Mouse (Mus musculus): ENCODE data around the gene Slc16a7. TPM values are rescaled to one million over a fixed set of nuclear protein-coding genes. Genes with fewer than 3 reads are reported as not detected.

The Slc16a7 gene
- polyA plus RNA-seq, 1 experiment from 2014 or later: 7.4 TPM

DNA sequence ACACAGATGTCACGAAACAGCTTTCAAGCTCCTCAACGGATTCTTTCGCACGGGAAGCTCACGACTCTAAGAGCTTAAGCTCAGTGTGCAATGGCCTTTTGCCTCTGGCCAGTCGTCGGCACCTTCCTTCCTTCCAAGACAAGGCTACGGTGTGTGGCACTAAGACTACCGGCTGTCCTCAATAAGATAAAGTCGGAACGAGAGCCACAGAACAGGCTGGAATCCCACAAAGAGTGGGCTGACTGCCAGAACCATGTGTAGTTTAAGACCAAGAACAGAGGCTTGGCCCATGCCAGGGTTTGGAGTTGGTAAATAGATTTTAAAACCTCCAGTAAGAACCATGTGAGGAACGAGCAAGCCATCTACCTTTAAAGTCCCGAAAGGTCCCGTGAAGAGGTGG, 123.8 kb downstream of the Slc16a7 start:
- Histone ChIP-seq H3K9me3 (replicated peaks) (no peaks in the 10 kb centered on the region), H3K4me2 (no peak overlapping the region), H3K4me1 (no peaks in the 10 kb centered on the region), H3K27me3 (replicated peaks) (no peaks in the 10 kb centered on the region), H3K4me3 (no peak overlapping the region), H3K27ac (no peak overlapping the region), H3K9ac (no peak overlapping the region), H3K36me3 (no peaks in the 10 kb centered on the region)
- WGBS (ENCODE audit: insufficient replicate concordance): 74% methylated on average over 14 of the region's 14 CpGs
- no peak for ATAC-seq

DNA sequence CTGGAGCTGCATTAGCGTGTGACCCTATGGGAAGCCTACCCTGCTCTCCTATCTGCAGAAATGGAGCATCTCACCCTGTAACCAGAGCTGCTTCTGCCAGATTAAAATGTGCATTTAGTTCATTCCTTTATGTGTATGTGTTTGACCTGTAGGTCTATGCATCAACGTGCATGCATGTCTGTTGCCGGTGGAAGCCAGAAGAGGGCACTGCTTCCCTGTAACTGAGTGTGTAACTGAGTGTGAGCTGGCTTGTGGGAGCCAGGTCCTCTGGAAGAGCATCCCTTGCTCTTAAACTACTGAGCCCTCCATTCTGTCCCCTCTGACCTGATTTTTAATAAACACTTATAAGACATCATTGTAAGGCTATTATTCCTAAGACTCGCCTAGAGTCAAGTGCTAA, 124.3 kb downstream of the Slc16a7 start:
- 48% methylated on average over 4 of the region's 4 CpGs for WGBS (ENCODE audit: insufficient replicate concordance)
- no peaks in the 10 kb centered on the region for H3K36me3 ChIP-seq
- H3K4me1 ChIP-seq: no peaks in the 10 kb centered on the region
- no peak overlapping the region for H3K4me2 ChIP-seq
- H3K27ac ChIP-seq: no peak overlapping the region
- no peak overlapping the region for H3K9ac ChIP-seq
- H3K27me3 ChIP-seq (replicated peaks): no peaks in the 10 kb centered on the region
- no peaks in the 10 kb centered on the region for H3K9me3 ChIP-seq (replicated peaks)
- no peak for ATAC-seq
- no peak overlapping the region for H3K4me3 ChIP-seq

DNA sequence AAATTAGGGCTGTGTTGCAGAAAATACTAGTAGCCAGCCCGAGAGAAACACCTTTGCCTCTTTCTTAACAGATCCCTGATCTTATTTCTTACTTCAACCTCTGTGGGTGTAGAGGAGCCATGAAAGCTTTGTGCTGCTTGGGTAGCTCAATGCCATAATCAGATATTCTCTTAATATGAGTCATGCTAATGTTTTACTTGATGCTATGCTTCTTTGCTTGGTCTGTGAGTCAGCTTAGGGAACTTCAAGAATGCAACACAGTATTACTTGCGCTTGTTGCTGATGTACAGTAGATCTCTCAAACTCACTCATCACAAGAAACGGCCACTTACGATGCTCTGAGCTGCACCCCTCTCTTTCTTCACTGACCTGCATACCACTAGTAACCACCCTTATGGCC, 133.4 kb downstream of the Slc16a7 start:
- 73% methylated on average over 4 of the region's 4 CpGs for WGBS (ENCODE audit: insufficient replicate concordance)
- no peaks in the 10 kb centered on the region for H3K4me1 ChIP-seq
- H3K9me3 ChIP-seq (replicated peaks): no peaks in the 10 kb centered on the region
- no peak for ATAC-seq
- H3K27me3 ChIP-seq (replicated peaks): no peaks in the 10 kb centered on the region
- no peaks in the 10 kb centered on the region for H3K36me3 ChIP-seq
- no peak overlapping the region for H3K4me2 ChIP-seq
- H3K27ac ChIP-seq: no peak overlapping the region
- H3K9ac ChIP-seq: no peak overlapping the region
- no peak overlapping the region for H3K4me3 ChIP-seq

DNA sequence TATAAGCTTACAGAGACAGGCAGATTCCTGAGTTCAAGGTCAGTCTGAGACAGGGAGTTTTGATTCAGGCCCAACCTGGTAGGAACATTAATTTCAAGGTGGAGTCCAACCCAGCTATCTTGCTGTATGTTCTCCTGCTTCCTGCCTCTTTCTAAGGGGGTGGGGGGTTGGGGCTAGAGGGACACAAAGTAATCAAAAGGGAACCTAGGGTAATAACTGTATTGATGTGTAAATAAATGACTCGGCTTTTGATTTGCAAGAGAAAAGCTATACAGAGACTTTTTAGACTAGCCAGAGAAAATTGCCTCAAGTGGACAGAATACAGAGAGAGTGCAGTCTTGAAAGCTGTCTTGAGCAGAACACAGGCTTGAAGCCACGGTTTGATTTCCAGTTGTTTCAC, 174.7 kb downstream of the Slc16a7 start:
- Histone ChIP-seq H3K4me3 (no peak overlapping the region), H3K4me1 (no peaks in the 10 kb centered on the region), H3K9ac (no peak overlapping the region), H3K27ac (no peak overlapping the region), H3K9me3 (replicated peaks) (no peaks in the 10 kb centered on the region), H3K4me2 (no peak overlapping the region), H3K36me3 (no peaks in the 10 kb centered on the region), H3K27me3 (replicated peaks) (no peaks in the 10 kb centered on the region)
- WGBS (ENCODE audit: insufficient replicate concordance): 62% methylated on average over 2 of the region's 2 CpGs
- ATAC-seq: no peak

DNA sequence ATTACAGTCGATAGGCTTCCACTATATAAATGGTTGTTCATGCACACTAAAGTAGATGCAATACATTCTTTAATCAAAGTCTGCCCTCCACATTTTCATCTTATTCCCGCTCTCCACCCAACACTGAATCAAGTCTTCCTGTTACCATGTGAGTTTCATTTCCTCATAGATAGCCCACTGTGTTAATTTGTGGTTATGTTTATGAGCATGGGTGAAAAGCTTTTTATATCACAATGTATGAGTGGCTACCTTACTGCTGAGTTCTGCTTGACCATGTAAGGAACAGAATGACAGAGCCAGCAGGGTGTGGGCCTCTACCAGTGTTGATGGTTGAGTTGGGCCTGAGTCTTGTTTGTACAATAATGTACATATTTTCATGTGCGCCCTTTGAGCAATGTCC, 175.5 kb downstream of the Slc16a7 start:
- WGBS (ENCODE audit: insufficient replicate concordance): 71% methylated on average over 3 of the region's 3 CpGs
- Histone ChIP-seq H3K36me3 (no peaks in the 10 kb centered on the region), H3K27me3 (replicated peaks) (no peaks in the 10 kb centered on the region), H3K4me1 (no peaks in the 10 kb centered on the region), H3K9ac (no peak overlapping the region), H3K4me3 (no peak overlapping the region), H3K4me2 (no peak overlapping the region), H3K9me3 (replicated peaks) (no peaks in the 10 kb centered on the region), H3K27ac (no peak overlapping the region)
- ATAC-seq: no peak

DNA sequence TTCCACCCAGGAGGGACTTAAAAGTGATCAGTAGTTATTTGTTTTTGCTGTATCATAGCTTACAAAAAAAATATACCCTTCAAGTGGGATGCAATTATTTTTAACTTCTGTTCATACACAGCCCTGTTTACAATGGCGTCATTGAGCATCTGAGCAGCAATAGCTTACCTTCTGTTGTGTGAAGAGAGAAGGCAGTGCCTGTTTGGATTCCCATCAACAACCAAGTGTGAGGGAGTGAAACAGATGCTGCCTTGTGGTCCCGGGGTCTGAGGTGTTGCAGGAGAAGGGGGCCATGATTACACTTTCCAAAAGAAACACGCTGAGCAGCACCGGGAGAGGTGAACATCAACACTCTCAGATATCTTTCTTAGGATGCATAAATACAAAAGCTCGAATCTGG, 201.7 kb downstream of the Slc16a7 start:
- 52% methylated on average over 5 of the region's 5 CpGs for WGBS (ENCODE audit: insufficient replicate concordance)
- no peak for ATAC-seq
- H3K36me3 ChIP-seq: no peaks in the 10 kb centered on the region
- H3K27me3 ChIP-seq (replicated peaks): no peaks in the 10 kb centered on the region
- no peaks in the 10 kb centered on the region for H3K4me1 ChIP-seq
- no peak overlapping the region for H3K27ac ChIP-seq
- H3K4me2 ChIP-seq: no peak overlapping the region
- H3K9me3 ChIP-seq (replicated peaks): no peaks in the 10 kb centered on the region; the same call in 1 of the 2 replicates
- no peak overlapping the region for H3K4me3 ChIP-seq
- no peak overlapping the region for H3K9ac ChIP-seq

DNA sequence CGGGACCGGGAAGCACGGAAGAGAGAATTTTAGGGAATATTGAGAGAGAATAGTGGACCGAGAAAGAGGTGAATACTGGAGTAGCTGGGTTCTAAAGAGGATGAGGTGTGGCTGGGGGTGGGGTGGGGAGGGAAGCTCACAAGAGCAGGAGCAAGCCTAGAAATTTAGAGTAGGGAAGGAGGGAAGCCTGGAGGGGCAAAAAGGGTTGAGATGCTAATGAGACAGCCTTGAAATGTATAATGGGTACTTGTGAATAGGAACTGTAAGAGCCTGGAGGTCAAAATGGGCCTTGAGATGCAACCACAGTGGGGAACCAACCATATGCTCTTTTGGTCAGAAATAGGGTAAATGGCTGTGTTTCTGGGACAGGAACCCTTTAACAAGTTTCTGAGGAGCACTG, 203.9 kb downstream of the Slc16a7 start:
- no peak overlapping the region for H3K4me3 ChIP-seq
- H3K27me3 ChIP-seq (replicated peaks): no peaks in the 10 kb centered on the region
- no peak overlapping the region for H3K27ac ChIP-seq
- H3K9me3 ChIP-seq (replicated peaks): no peaks in the 10 kb centered on the region; the same call in 1 of the 2 replicates
- no peak overlapping the region for H3K4me2 ChIP-seq
- H3K9ac ChIP-seq: no peak overlapping the region
- no peak for ATAC-seq
- WGBS (ENCODE audit: insufficient replicate concordance): 85% methylated on average over 4 of the region's 4 CpGs
- no peaks in the 10 kb centered on the region for H3K36me3 ChIP-seq
- H3K4me1 ChIP-seq: no peaks in the 10 kb centered on the region

DNA sequence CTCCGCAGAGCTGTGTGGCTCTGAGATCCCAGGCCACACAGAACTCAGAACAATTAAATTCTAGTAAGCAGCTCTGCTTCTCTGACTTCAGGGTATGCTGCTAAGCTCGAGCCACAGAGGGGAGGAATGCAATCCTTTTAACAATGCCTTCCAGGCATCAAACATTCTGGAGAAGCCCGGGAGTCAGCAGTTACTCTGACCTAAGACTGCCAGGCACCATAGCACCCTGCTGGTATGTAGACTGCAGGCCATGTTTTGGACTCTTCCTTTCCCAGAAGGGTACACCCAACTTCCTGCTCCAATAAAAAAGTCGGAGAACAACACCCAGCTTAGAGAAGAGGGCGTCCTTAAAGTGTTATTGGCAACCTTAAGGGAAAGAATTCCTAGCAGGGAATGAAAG, 205.1 kb downstream of the Slc16a7 start:
- H3K4me2 ChIP-seq: no peak overlapping the region
- H3K27me3 ChIP-seq (replicated peaks): no peaks in the 10 kb centered on the region
- no peak overlapping the region for H3K4me3 ChIP-seq
- no peaks in the 10 kb centered on the region; the same call in 1 of the 2 replicates for H3K9me3 ChIP-seq (replicated peaks)
- H3K9ac ChIP-seq: no peak overlapping the region
- no peak overlapping the region for H3K27ac ChIP-seq
- 44% methylated on average over 5 of the region's 5 CpGs for WGBS (ENCODE audit: insufficient replicate concordance)
- ATAC-seq: no peak
- no peaks in the 10 kb centered on the region for H3K36me3 ChIP-seq
- no peaks in the 10 kb centered on the region for H3K4me1 ChIP-seq

DNA sequence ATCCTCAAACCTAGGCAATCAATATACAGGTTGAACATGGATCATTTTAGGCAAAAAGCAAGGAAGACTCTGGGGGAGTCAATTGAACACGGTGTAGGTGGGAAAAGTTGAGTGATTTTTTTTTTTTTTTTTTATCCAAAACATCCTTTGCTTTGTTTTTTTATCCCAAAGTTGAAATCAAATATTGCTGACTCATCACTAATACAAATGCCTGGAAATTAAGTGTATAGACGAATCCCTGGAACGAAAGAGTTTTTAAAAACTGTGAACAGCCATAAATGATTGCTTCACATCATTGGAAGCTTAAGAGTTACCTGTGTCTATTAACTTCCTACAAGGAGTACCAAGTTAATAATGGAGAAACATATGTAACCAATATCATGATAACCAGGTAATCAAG, 206.7 kb downstream of the Slc16a7 start:
- Histone ChIP-seq H3K4me1 (no peaks in the 10 kb centered on the region), H3K9me3 (replicated peaks) (no peaks in the 10 kb centered on the region; the same call in 1 of the 2 replicates), H3K4me2 (no peak overlapping the region), H3K4me3 (no peak overlapping the region), H3K27ac (no peak overlapping the region), H3K27me3 (replicated peaks) (no peaks in the 10 kb centered on the region), H3K36me3 (no peaks in the 10 kb centered on the region), H3K9ac (no peak overlapping the region)
- 67% methylated on average over 3 of the region's 3 CpGs for WGBS (ENCODE audit: insufficient replicate concordance)
- ATAC-seq: no peak

DNA sequence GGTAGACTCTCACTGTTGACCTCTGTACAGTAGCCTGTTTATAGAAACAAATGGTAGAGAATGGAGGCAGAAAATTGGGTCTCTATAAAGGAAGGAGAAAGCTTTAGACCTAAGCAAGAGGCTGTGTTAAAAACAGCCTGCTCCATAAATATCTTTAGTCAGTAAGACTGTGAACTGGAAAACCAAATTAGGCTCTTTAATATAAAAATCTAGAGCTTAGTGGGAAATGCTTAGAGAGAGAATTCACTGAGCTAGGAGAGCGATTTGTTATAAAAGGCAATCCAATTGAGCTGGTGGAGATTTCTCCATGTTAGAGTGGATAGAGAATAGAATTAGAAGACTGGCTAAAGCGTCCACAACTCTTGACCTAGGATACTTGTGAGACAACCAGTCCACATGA, 211.5 kb downstream of the Slc16a7 start:
- no peak overlapping the region for H3K9ac ChIP-seq
- no peaks in the 10 kb centered on the region for H3K4me1 ChIP-seq
- H3K27me3 ChIP-seq (replicated peaks): no peaks in the 10 kb centered on the region
- no peaks in the 10 kb centered on the region for H3K36me3 ChIP-seq
- no peak for ATAC-seq
- H3K4me2 ChIP-seq: no peak overlapping the region
- H3K27ac ChIP-seq: no peak overlapping the region
- H3K4me3 ChIP-seq: no peak overlapping the region
- 73% methylated on average over 2 of the region's 2 CpGs for WGBS (ENCODE audit: insufficient replicate concordance)
- no peaks in the 10 kb centered on the region for H3K9me3 ChIP-seq (replicated peaks)

DNA sequence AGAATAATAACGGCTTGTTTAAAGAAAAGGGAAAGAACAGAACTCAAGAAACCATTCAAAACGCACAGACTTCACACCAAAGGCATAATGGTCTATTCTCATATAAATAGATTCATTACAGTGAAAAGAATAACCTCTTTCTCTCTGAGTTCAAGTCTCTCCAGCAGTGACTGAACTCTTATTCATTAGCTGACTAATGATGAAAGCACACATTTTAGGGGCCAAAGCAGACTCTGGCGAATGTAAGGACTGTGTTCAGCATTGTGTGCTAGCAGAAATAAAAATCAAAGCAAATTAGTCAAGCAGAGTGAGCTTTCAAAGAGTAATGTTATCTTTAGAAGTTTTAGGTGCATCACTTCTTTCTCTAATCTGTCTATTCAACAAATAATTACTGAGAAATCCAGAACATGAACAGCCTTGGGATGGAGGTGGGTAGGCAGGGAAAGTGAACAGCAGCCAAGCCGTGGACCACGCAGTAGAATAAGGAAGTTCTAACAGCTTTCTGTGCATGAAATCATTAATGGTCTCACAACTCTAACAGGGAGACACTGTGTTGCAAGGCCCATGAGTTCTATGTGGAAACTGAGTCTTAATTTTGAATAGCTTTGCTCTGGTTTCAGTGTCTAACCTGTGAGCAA, 214.1 kb downstream of the Slc16a7 start:
- no peak overlapping the region for H3K27ac ChIP-seq
- H3K4me1 ChIP-seq: no peaks in the 10 kb centered on the region
- 0 out of 2 replicates have a peak, but pooled peaks cover 2% of the 10 kb centered on the region for H3K9me3 ChIP-seq (replicated peaks)
- H3K4me2 ChIP-seq: no peak overlapping the region
- WGBS (ENCODE audit: insufficient replicate concordance): 69% methylated on average over 5 of the region's 5 CpGs
- H3K27me3 ChIP-seq (replicated peaks): no peaks in the 10 kb centered on the region
- no peak overlapping the region for H3K4me3 ChIP-seq
- ATAC-seq: no peak
- no peak overlapping the region for H3K9ac ChIP-seq
- H3K36me3 ChIP-seq: no peaks in the 10 kb centered on the region

DNA sequence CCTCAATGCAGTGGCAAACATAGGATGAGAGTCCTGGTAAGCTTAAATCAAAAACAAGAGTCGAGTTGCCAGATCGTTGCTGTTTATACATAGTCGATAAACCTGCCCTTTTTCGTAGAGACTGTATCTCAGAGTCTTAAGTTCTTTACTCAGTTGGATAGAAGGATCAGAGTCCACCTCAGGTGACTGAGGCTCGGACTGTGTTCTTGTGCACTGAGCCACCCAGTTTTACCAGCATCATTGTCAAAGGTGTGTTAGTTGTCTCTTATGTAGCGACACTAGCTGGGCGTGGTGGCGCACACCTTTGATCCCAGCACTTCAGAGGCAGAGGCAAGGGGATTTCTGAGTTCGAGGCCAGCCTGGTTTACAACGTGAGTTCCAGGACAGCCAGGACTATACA, 217.6 kb downstream of the Slc16a7 start:
- Histone ChIP-seq H3K4me2 (no peak overlapping the region), H3K27me3 (replicated peaks) (no peaks in the 10 kb centered on the region), H3K4me3 (no peak overlapping the region), H3K27ac (no peak overlapping the region), H3K4me1 (no peaks in the 10 kb centered on the region), H3K36me3 (no peaks in the 10 kb centered on the region), H3K9ac (no peak overlapping the region), H3K9me3 (replicated peaks) (0 out of 2 replicates have a peak, but pooled peaks cover 2% of the 10 kb centered on the region)
- ATAC-seq: no peak
- WGBS (ENCODE audit: insufficient replicate concordance): 85% methylated on average over 10 of the region's 10 CpGs

DNA sequence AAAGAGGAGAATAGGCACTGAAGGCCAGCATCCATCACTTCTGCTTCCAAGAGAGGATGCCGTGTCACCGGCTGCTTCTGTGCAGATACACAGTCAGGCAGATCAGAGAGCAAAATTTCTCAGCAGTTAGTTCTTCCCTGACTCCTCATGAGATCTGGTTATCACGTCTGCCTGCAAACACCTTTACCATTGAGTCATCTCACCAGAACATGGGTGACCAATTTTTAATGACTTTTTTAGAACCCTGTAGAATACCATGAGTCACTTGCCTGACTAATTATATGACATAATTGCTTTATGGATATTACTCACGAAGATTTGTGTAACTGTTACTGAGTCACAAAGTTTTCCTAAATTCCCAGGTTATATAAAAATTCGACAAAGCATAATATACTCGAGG, 218.1 kb downstream of the Slc16a7 start:
- 0 out of 2 replicates have a peak, but pooled peaks cover 2% of the 10 kb centered on the region for H3K9me3 ChIP-seq (replicated peaks)
- no peaks in the 10 kb centered on the region for H3K36me3 ChIP-seq
- no peaks in the 10 kb centered on the region for H3K27me3 ChIP-seq (replicated peaks)
- ATAC-seq: no peak
- no peak overlapping the region for H3K4me2 ChIP-seq
- H3K4me1 ChIP-seq: no peaks in the 10 kb centered on the region
- WGBS (ENCODE audit: insufficient replicate concordance): 66% methylated on average over 6 of the region's 6 CpGs
- no peak overlapping the region for H3K9ac ChIP-seq
- H3K27ac ChIP-seq: no peak overlapping the region
- no peak overlapping the region for H3K4me3 ChIP-seq
